Mouse (Mus musculus): ENCODE results near the gene Fut1.

The Fut1 gene

DNA sequence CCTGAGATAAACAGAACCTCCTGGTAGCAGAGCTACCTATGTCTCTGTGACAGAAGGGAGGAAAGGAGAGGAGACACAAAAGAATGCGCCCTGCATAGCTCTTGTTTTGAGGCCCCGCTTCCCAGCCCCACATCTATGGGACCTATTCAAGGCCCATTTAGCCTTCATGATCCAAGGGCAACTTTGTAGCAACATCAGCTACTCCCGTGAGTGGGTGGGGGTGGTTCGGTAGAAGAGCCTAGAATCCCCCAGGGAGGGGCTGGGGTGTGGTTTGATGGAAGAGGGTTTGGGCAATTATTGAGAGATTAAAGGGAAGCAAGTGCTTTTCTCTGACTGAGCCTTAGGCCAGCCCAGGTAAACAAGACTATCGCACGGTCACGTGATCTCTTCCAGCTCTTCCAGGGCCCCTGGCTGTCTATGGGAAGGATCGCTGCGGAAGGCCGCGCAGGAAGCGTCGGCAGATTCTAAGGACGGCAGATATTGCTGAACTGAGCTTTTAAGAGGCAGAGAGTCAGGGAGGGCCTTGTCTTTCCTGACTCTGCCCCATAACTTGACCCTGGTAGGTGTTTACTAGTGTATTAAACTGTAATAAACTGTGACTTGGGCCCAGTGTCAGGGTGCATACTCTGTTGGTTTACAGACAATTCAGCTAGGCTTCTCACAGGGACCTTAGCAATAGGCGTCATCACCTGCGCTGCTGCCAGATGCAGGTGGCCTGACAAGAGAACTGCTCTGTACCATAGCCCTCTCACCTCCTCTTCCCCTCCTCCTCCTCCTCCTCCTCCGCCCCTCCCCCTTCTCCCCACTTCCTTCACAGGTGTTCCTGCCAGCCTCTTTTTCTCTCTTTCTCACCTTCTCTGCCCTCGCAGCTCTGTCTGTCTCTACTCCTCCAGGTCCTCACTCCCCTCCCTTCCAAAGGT, 17.9 kb upstream of the Fut1 start:
- DNase-seq (ENCODE audit: low spot score): no peak

DNA sequence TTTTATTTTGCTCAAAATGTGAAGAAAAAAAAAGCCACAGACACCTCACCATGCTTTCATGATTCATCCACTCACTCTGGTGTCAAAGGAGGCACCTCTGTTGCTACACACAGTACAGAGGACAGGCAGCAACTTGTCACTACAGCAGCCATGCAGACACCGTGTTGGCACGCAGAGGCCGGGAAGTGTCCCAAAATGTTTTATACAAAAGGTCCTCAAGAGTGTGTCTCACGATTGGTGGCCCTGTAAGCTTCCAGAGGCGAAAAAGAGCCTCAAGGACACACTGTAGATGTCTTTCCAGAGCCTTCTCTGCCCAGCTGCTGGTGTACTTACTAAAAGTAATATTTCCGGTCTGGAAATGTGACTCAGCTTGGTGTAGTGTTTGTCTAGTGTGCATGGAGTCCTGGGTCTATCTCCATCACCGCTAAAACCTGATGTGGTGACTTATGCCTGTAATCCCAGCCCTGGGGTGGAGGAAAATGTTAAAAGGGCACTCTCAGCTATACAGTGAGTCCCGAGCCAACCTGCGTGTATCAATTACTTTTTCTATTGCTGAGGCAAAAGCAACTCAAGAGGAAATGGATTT, 11.3 kb upstream of the Fut1 start:
- no peak for DNase-seq (ENCODE audit: low spot score)

DNA sequence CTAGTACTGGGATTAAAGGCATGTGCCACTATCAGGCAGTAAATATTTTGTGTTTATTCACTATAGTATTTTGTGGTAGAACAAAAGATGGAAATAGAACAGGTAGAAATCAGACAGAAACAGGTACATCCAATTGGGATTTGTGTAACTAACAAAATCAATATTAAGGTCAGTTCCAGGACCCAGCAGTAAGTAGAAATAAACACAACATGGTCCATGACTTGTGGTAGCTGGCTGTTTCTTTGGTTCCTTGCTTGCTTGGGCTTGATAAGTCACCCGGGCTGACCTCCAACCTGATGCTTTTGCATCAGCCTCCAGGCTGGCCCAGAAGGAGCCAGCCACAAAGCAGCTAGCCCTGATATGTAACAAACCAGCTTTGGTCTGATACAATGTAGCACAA, 7.6 kb upstream of the Fut1 start:
- DNase-seq (ENCODE audit: low spot score): no peak

DNA sequence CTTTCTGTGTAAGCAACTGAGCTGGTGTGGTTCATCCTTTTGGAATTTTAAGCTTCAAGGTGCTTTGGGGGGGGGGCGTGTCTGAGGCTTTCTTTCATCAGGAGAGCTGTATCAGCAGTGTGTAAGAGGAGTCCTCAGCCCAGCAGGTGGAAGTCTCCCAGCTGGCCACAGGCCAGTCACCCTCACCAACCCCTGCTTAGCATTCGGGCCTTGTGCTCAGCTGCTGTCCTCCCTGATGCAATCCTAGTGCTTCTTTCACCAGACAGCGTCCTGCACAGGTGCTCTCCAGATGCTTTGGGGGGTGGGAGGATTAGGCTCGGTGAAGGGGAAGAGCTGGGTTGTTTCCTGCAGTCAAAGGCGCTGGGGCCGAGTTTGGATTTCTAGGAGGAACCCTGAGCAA, 812 bp upstream of the Fut1 start:
- no peak for DNase-seq (ENCODE audit: low spot score)

DNA sequence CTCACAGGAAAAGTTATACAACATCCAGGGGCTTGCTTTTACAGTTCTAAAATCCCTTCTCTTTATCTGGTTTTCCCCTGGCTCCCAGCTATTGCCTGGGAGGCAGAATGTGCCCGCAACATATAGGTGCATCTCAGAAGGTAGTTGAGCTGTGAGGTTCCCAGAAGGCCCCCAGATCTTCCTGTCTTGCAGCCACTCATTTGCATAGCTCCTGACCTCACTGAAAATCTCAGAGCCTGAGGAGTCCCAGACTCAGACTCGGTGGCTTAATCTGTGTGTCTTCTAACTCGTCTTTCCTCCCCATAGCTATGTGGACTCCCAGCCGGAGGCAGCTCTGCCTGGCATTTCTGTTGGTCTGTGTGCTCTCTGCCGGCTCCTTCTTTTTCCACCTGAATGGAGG, 1.2 kb downstream of the Fut1 start:
- DNase-seq (ENCODE audit: low spot score): no peak

DNA sequence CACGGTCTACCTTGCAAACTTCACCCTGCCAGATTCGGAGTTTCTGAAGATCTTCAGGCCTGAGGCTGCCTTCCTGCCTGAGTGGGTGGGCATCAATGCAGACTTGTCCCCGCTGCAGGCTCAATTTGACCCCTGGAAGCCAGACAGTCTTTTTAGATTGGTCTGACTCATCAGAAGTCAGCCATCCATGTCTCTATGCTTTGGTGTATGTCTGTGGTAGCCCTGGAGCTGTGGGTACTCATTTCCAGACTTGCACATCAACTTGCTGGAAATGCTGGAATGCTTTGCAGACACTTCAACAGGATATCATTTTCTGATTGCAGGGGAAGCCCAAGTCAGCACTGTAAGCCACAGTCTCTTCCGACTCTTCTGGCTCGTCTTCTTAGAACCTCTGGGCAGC, 2.5 kb downstream of the Fut1 start:
- DNase-seq (ENCODE audit: low spot score): no peak

DNA sequence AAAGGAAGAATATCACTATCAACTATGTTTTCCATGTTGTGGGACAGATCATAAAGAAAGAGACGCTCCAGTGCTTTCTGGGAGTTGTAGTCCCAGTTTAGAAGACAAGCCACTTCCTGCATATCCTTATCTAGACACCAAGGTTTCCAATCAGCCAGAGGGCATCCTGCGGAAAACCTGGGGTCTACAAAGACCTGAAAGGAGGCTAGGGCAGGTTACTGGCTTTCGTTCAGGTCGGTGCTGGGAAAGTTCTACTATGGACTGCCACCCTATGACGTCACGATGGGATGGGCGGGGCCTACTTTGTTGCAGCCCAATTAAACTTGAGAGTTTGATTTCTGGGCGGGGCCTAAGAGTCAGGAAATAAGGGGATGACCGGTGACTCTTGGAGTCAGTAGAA, 4.4 kb downstream of the Fut1 start, which contains the start of gene Izumo1:
Gene Izumo1 (plus strand): TSS at position 369 of the 400 bp plus-strand sequence.
- no peak for DNase-seq (ENCODE audit: low spot score)

DNA sequence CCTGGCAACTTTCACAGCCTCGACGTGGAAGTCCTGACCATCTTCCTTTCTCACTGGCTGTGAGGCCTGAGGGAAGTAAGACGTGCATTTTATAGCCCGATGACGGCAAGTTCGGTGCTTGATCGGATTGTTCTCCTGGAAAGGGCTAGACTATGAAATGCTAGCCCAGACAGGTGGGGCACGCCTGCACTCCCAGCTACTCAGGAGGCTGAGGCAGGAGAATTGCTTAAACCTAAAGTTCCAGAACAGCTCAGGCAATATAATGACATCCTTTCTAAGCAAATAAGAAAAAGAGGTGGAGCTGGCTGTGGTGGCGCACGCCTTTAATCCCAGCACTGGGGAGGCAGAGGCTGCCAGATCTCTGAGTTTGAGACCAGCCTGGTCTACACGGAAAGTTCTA, 6.4 kb downstream of the Fut1 start:
- no peak for DNase-seq (ENCODE audit: low spot score)

DNA sequence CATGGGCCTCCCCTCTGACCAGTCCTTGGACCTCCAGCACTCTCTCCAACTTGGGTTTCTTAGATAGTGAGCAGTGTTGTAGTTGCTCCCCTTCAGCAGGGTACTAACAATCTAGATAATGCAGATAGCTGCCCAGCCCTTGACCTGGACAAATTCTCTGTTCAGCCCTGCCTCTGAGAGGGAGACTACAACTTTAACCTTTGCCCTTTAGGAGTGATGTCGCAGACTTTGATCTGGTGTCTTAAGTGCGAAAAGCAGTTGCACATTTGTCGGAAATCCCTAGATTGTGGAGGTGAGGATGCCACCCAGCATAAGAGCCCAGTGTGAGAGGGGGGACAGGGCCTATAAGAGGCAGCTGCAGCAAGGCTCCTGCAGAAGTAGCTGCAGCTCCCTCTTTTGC, 7.6 kb downstream of the Fut1 start:
- DNase-seq (ENCODE audit: low spot score): no peak

DNA sequence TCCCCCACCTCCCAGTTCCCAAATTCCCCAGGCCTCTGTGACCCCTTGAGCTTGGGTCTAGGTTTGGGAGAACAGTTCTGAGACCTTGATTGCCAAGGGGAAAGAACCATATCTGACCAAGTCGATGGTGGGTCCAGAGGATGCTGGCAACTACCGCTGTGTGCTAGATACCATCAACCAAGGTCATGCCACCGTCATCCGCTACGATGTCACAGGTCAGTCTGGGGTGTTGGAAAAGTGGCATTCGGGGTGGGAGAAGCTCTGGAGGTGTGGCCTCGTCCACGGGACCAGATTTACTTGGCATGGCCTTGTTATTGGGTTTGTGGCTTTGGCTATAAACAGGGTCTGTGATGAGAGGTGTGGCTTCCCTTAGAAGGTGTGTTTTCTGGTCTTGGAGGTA, 8.4 kb downstream of the Fut1 start:
- no peak for DNase-seq (ENCODE audit: low spot score)

DNA sequence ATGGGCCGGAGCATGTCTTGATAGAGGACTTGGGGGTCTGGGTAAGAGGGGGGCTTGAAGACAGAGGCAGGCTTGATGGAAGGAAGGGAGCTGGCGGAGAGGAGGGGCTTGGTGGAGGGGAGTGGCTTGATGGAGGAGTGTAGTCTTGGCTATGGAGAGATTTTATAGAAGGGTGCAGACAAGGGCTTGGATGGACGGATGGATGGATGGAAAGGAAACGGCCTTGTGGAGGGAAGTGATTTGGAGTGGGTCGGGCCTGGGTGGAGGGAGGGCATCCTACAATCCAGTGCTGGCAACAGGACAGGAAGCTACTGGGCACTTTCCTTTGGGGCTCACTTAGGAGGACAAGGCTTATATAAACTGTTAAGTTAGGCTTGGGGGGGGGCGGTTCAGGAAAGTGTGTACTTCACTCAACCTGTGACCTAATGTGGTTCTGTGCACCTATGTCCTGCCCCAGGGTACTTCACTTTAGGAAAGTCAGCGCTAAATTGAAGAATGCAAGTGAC, 9.5 kb downstream of the Fut1 start:
- DNase-seq (ENCODE audit: low spot score): no peak

DNA sequence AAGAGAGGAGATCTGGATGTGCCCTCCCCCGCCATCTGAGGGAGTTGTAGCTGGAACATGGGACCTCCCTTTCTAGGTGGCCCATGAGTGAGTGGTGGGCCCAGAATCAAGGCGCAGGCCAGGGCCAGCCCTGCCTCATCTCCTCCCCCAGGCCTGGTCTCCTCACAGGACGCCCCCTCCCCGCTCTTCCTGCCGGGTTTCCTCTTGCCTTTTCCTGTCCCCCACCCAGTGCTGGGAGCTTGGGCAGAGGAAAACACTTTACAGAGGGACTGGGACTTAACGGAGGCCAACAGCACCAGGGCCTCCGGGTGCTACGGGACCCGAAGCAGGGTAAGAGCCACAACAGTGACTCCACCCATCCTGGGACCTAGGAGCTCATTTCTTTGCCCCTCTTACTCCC, 10.2 kb downstream of the Fut1 start, which contains the start of gene Rasip1:
Gene Rasip1 (plus strand): TSS at position 228 of the 400 bp plus-strand sequence.
- DNase-seq (ENCODE audit: low spot score): no peak

DNA sequence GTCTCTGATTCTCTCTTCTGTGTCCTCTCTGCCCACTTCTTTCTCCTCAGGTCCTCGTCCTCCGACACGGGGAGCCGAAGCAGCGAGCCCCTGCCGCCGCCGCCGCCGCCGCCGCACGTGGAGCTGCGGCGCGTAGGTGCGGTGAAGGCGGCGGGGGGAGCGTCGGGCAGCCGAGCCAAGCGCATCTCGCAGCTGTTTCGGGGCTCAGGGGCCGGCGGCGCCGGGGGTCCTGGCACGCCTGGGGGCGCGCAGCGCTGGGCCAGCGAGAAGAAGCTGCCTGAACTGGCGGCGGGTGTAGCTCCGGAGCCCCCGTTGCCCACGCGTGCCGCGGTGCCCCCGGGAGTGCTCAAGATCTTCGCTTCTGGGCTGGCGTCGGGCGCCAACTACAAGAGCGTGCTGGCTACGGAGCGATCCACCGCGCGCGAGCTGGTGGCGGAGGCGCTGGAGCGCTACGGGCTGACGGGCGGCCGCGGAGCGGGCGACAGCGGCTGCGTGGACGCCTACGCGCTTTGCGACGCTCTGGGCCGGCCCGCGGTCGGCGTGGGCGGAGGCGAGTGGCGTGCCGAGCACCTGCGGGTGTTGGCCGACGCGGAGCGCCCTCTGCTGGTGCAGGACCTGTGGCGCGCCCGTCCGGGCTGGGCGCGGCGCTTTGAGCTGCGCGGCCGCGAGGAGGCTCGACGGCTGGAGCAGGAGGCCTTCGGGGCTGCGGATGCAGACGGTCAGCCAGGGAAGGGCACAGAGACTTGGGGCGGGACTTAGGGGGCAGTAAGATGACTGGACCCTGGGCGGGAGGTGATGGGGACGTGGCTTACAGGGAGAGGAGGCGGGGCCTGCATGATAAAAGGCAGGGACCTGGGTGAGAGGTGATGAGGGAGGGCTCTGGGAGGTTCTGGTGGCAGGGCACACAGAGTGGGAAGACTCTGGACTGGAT, 11.5 kb downstream of the Fut1 start:
- no peak for DNase-seq (ENCODE audit: low spot score)

DNA sequence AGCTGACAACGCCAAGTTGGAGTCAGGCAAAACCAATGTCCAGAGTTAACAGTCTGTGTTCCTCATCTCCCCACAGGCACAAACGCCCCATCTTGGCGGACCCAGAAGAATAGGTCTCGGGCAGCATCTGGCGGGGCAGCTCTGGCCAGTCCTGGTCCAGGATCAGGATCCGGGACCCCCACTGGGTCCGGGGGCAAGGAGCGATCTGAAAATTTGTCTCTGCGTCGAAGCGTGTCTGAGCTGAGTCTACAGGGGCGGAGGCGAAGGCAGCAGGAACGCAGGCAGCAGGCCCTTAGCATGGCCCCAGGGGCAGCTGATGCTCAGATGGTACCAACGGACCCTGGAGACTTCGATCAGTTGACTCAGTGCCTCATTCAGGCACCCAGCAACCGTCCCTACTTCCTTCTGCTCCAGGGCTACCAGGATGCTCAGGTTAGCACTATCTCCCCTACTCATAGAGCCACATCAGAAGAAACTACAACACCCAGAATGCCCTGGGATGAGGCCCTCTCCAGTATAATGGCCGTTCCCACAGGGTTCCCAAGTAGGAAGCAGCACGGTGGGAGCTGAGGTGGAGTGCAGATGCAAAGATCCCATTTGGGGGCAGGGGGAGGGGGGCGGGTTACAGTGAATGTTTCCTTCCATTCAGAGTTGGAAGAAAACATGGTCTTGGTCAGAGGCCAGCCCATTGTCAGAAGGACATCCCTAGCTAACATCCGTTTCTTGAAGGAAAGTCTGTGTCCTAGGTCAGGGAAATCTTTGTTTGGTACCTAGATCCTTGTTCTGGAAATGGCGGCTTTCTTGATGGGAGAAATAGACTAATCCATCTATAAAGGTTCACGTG, 13.2 kb downstream of the Fut1 start:
- no peak for DNase-seq (ENCODE audit: low spot score)

DNA sequence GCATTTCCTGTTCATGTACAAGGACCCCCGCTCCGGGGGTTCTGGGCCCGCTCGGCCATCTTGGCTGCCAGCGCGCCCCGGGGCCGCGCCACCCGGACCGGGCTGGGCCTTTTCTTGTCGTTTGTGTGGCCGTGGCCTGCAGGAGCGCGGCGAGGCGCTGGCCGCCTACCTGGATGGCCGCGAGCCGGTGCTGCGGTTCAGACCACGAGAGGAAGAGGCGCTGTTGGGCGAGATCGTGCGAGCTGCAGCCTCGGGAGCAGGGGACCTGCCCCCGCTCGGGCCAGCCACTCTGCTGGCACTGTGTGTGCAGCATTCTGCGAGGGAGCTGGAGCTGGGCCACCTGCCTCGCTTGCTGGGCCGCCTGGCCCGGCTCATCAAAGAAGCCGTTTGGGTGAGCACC, 15.4 kb downstream of the Fut1 start:
- DNase-seq (ENCODE audit: low spot score): no peak

DNA sequence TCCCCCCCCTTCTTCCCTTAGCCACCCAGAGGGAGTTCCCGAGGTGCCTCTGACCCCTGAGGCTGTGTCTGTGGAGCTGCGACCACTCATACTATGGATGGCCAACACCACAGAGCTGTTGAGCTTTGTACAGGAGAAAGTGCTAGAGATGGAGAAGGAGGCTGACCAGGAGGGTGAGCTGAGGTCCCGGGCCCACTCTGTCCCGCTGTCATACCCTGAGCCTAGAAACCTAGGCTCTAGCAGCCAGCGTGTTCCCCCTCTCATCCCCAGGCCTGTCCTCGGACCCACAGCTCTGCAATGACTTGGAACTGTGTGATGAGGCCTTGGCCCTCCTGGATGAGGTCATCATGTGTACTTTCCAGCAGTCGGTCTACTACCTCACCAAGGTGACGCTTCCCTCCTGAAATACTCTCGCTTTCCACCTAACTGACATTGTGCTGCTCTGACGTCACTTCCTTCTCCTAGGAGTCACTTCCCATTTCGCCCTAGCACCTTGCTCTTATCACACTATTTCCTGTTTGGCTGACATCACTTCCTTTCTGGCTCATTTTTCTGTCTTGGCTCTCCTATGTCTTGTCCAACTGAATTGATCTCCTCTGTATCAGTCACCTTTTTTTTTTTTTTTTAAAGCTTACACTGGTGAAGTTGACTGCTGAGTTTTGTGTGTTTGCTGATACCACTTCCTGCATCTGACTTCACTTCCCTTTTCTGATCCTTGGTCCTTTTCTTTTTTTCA, 18.0 kb downstream of the Fut1 start:
- no peak for DNase-seq (ENCODE audit: low spot score)

DNA sequence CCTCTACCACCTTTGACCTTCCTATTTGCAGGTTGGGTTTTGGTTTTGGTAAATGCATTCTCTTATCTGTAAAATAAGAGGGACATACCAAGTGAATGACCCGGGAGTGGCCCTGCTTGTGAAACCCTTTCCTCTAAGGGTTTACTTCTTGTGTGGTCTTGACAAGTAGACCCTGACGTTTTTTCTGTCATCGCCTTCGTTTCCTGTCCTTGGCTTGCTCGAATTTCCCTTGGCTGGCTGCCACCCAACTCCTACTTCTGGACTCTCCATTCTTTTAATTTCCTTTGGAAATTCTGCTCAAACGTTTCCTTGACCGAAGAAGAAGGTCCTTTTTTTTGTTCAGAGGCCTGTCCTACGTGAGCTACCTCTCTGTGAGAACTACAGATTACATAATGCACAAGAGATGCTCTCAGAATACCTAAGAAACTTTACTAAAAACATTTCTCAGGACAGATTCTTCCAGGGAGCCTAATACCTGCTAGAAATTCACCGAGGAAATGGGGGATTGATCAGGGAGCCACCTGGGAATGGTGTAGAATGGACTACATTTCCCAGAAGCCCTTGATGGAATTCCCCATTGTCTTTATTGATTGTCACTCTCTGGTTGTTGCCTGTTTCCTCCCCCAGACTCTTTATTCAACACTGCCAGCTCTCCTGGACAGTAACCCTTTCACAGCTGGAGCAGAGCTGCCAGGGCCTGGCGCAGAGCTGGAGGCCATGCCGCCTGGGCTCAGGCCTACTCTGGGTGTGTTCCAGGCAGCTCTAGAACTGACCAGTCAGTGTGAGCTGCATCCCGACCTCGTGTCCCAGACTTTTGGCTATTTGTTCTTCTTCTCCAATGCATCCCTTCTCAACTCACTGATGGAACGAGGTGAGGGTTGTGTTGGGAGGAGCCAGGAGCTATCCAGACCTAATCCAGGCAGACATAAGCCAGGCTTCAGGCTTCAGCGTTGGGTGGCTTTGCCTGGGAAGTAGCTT, 18.9 kb downstream of the Fut1 start:
- no peak for DNase-seq (ENCODE audit: low spot score)

DNA sequence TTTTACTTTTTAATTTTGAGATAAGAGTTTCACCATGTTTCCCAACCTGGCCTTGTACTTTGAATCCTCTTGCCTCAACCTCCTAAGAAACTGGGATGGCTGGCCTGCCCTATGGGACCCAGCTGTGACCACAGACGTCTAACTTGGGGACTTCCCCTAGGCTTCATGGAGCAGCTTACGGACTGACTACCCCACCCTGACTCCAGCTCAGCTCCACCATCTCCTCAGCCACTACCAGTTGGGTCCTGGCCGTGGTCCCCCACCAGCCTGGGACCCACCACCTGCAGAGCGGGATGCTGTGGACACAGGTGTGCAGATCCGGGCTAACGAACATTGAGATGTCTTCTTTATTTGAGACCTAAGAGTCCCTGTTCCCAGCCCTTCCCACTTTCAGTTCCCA, 20.6 kb downstream of the Fut1 start:
- DNase-seq (ENCODE audit: low spot score): no peak

DNA sequence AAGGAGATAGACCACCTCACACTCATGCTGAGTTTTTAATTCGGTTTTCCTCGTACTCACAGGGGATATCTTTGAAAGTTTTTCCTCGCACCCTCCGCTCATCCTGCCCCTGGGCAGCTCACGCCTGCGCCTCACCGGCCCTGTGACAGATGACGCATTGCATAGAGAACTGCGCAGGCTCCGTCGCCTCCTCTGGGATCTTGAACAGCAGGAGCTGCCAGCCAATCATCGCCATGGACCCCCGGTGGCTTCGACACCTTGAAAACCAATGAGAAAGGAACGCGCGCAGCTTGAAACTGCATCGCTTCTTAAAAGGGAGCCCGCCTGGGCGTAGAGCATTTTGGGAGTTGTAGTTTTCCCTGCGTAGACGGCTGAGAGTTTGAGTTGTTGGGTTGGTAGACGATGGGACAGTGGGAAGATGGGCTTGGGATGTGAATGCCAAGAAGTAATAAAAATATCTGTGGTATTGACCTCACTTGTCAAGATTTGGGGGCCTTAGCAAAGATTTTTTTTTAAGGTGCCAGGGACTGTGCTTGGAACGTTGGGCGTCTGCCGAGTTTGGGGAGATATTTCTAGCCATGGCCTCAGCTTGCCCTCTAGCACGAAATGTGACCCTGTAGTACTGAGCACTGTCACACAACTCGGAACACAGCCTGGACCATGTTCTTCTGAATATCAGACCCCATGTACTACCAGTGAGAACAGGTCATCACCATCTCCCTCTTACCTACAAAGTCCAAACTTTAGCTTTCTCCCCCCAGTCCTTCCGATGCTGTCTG, 21.7 kb downstream of the Fut1 start:
- DNase-seq (ENCODE audit: low spot score): peak; percentile 75
